Mouse (Mus musculus) limb, embryonic 10.5 days (tissue): ENCODE measurements around the gene Trabd2b. TPM values are rescaled to one million over a fixed set of nuclear protein-coding genes. Genes with fewer than 3 reads are reported as not detected.

Source experiments
- DNase-seq: peaks from one replicate; pipeline ENCODE4 v3.0.0-alpha.2; 2017; ENCODE audit warnings: low spot score
- H3K27ac ChIP-seq: fragments of 300-500 bp; sonication (generic); 2 replicates; pipeline ENCODE4 v1.5.1; 2016; ENCODE audit warnings: mild to moderate bottlenecking
- H3K27me3 ChIP-seq: fragments of 300-500 bp; sonication (generic); 2 replicates; pipeline ENCODE4 v1.6.1; 2016; ENCODE audit warnings: low read depth, mild to moderate bottlenecking; ENCODE audit not compliant: poor library complexity, severe bottlenecking
- H3K36me3 ChIP-seq: fragments of 300-500 bp; sonication (generic); 2 replicates; pipeline ENCODE4 v1.6.1; 2016; ENCODE audit warnings: mild to moderate bottlenecking, moderate library complexity
- H3K4me1 ChIP-seq: fragments of 300-500 bp; sonication (generic); 2 replicates; pipeline ENCODE4 v1.6.1; 2016
- H3K4me3 ChIP-seq: fragments of 300-500 bp; sonication (generic); 2 replicates; pipeline ENCODE4 v1.5.1; 2016; ENCODE audit warnings: mild to moderate bottlenecking, moderate library complexity
- H3K9me3 ChIP-seq: fragments of 300-500 bp; sonication (generic); replicated peaks from 2 replicates; pipeline ENCODE4 v1.6.1; 2016; ENCODE audit warnings: mild to moderate bottlenecking
- WGBS: fragments of 180-500 bp; shearing (Covaris S2); methylation state at CpG from one replicate; pipeline ENCODE4 v1.1.7; 2016; 5-methylcytosine and 5-hydroxymethylcytosine counted together
- polyA plus RNA-seq: library from polyadenylated mRNA; unstranded; fragments of >200 nt; fragmentation: Nextera tagmentation; extraction: Ambion mirVana; gene quantifications from 2 replicates; pipeline ENCODE4 v1.2.1, GENCODE M21; 2016

Gene Trabd2b
- polyA plus RNA-seq, 1 experiment from 2014 or later = 0.34 TPM

DNA sequence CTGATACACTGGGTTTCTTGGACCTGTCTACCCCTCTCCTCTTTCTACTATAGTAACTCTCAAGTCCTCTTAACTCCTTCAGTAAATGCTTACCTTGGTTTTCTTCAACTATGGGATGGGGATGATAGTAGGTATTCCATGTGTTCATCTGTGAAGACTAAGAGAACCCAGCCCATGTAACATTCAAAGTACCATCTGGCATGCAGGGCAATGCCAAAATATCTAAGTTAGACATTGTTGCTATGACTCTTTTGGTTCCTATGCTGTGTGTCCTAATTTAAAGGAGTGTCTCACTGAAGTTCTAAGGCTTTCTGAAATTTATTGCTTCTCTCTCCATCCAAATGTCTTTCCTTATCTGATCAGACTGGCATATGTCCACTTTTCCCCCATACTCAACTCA is 106.6 kb downstream of the Trabd2b start:
- H3K4me3 ChIP-seq = no peak overlapping the region
- no peak overlapping the region for H3K27ac ChIP-seq
- H3K36me3 ChIP-seq = no peaks in the 10 kb centered on the region
- no peaks in the 10 kb centered on the region for H3K9me3 ChIP-seq
- peaks cover 41% of the 10 kb centered on the region for H3K27me3 ChIP-seq
- DNase-seq = no peak
- H3K4me1 ChIP-seq = peaks cover 22% of the 10 kb centered on the region

DNA sequence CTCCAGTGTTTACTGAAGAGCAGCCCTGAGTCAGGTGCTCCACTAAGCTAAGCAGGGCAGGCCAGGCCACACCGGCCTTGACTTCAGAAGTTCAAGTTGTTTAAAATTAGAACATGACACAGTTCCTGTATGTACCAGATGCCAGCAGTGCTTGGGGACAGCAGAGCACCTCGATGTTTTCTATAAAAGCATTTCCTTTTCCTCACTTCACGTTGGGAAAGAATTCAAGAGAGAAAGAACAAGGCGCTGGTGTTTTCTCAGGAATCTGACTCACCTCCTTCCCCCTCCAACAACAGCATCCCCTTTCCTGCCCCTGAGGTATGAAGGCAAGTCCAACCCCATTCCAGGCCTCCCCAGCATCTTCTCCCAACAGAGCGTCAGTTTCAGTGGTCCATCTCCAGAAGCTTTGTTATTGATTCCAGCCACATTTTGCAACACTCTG is 108.8 kb downstream of the Trabd2b start:
- H3K36me3 ChIP-seq = no peaks in the 10 kb centered on the region
- H3K4me1 ChIP-seq = peaks cover 22% of the 10 kb centered on the region
- WGBS = 66% methylated on average over 5 of the region's 5 CpGs
- no peaks in the 10 kb centered on the region for H3K9me3 ChIP-seq
- H3K27me3 ChIP-seq = peaks cover 55% of the 10 kb centered on the region
- H3K27ac ChIP-seq = no peak overlapping the region
- no peak overlapping the region for H3K4me3 ChIP-seq
- DNase-seq = no peak

DNA sequence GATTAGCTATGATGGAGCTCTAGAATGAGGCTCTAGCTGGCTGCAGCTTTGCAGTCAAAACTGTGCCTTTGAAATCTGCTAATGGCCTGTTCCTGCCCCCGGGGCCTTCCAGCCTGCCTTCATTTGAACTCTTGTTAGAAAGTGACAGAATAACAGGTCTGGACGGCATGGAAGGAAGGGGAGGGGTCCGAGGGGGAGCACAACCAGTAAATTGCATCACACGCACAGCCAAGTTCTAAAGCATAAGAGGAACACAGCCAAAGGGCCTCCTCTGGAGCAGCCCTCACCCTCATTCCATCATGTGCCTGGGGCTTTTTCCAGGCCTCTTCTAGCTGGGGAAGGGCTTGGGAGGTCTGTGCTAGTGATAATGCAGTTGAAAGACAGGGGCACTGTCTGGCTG is 110.1 kb downstream of the Trabd2b start:
- peak; percentile 61 for DNase-seq
- H3K4me3 ChIP-seq = no peak overlapping the region
- H3K9me3 ChIP-seq = no peaks in the 10 kb centered on the region
- peaks cover 60% of the 10 kb centered on the region for H3K27me3 ChIP-seq
- peaks cover 22% of the 10 kb centered on the region for H3K4me1 ChIP-seq
- no peaks in the 10 kb centered on the region for H3K36me3 ChIP-seq
- 22% methylated on average over 4 of the region's 4 CpGs for WGBS
- no peak overlapping the region for H3K27ac ChIP-seq

DNA sequence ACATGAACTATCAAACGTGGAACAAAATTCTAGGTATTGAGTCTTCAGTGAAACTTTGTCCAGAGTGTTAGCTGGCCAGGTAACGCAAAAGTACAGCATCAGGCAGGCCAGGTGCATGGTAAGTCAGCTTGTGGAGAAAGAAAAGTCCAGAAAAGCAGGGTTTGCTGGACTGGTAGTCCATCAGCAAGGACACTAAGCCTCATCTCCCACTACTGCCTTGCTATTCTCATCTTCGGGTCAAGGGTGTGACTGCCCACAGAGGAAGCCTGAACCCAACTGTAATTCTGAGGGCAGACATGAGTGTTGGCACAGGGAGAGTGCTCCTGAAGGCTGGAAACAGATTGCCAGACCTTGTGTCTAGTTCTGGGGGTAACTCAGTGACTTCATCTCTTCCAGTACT is 111.5 kb downstream of the Trabd2b start:
- 89% methylated on average over 3 of the region's 3 CpGs for WGBS
- DNase-seq = no peak
- H3K27me3 ChIP-seq = peaks cover 62% of the 10 kb centered on the region

DNA sequence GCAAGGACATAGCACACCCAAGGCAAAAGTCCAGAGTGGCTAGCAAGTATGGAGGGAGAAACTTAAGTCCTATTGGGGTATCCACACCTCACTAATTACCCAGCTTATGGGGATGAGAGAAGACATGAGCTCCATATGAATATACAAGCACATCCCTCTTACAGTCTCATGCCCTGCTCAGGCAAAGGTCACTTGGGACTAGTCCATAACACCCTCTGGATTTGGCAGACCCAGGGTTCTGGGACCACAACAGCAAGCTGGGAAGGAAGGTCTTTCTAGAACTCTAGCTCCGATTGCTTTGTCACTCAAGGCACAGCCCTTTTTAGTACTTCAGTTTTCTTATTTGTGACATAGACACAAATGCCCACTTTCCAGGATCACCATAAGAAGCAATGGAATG is 112.0 kb downstream of the Trabd2b start:
- Histone ChIP-seq H3K36me3 (no peaks in the 10 kb centered on the region), H3K27ac (no peak overlapping the region), H3K9me3 (no peaks in the 10 kb centered on the region), H3K4me3 (no peak overlapping the region), H3K4me1 (peaks cover 30% of the 10 kb centered on the region), H3K27me3 (peaks cover 62% of the 10 kb centered on the region)
- WGBS = 87% methylated on average over 1 of the region's 1 CpGs
- no peak for DNase-seq

More for the DNA sequence above, 111.5 kb downstream of the Trabd2b start:
- Histone ChIP-seq H3K4me3 (no peak overlapping the region), H3K36me3 (no peaks in the 10 kb centered on the region), H3K27ac (no peak overlapping the region), H3K4me1 (peaks cover 25% of the 10 kb centered on the region), H3K9me3 (no peaks in the 10 kb centered on the region)

DNA sequence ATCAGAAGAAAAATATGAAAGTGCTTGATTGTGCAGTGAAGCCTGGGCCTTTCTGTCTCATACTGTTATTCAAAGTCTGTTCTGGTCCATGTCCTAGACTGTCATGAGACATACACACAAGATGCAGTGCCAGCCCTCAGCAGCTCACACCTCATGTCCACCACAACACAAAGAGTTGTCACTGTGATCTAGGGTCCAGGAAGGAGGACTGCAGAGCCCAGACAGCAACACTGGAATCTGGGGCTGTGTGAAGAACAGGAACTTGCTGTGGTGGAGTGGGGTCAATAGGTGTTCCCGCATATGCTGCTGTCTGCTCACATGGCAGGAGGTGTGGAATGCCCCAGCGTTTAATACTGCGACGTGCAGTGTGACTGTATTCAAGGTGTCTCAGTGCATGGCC is 112.8 kb downstream of the Trabd2b start:
- H3K9me3 ChIP-seq = no peaks in the 10 kb centered on the region
- H3K4me3 ChIP-seq = no peak overlapping the region
- WGBS = 91% methylated on average over 4 of the region's 4 CpGs
- peaks cover 64% of the 10 kb centered on the region for H3K27me3 ChIP-seq
- H3K27ac ChIP-seq = no peak overlapping the region
- H3K36me3 ChIP-seq = no peaks in the 10 kb centered on the region
- DNase-seq = no peak
- H3K4me1 ChIP-seq = peaks cover 37% of the 10 kb centered on the region

DNA sequence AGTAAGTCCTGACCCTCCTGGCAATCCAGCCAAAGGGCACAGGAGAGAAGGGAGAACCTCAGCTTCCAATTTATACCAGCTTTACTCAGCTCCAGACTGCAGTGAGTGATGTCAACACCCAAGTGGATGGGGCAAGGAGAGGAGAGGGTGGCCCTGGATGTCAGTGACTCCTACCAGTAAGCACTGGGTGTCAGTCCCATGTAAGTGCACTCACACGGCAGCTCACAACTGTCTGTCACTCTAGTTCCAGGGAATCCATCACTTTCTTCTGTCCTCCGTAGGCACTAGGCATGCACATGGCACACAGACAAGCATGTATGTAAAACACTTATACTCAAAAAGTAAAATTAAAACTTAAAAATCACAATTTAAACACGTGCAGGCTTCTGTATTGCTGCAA is 113.4 kb downstream of the Trabd2b start:
- no peak overlapping the region for H3K27ac ChIP-seq
- no peaks in the 10 kb centered on the region for H3K36me3 ChIP-seq
- no peaks in the 10 kb centered on the region for H3K9me3 ChIP-seq
- DNase-seq = no peak
- no peak overlapping the region for H3K4me3 ChIP-seq
- H3K4me1 ChIP-seq = peaks cover 37% of the 10 kb centered on the region
- peaks cover 71% of the 10 kb centered on the region for H3K27me3 ChIP-seq
- 89% methylated on average over 3 of the region's 3 CpGs for WGBS

DNA sequence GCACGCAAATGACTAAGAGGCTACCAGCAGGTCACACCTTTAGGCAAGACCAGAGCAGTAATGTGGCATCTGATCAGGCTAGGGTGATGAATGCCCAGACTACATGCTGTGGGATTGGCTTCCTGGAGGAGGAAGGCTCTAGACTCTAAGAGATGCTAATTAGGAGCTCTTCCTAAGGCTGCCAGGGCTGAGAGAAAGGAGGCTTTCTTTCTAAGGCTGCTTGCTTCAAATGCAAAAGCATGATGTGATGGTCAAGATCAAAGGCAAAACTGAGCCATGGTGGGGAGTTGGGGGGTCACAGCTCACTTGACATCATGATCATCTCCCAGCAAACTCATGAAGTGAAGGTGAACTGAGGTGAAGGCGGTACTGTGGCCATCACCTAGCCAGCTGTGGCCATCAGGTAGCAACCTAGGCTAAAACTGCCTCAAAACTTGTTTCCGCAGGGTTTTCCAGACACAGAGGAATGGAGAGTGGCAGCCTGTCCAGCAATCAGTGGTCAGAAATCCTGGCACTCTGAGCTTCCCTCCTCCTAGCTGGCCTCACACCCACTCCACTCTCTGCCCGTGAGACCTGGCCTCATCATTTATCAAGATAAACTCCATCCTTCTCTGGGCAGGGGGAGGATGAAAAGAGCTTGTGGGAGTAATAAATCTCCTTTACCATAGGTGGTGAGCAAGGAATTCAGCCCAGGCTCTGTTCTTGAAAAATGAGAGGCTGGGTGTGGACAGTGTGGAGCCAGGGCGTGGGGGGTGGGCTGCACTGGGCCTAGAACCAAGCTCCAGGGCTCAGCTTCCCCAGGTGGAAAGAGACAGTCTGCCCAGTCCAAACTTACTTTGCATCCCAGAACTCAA is 117.0 kb downstream of the Trabd2b start:
- no peaks in the 10 kb centered on the region for H3K9me3 ChIP-seq
- WGBS = 49% methylated on average over 5 of the region's 5 CpGs
- peaks cover 15% of the 10 kb centered on the region for H3K4me1 ChIP-seq
- no peak overlapping the region for H3K27ac ChIP-seq
- H3K27me3 ChIP-seq = peaks cover 66% of the 10 kb centered on the region
- no peak overlapping the region for H3K4me3 ChIP-seq
- no peaks in the 10 kb centered on the region for H3K36me3 ChIP-seq
- DNase-seq = no peak

DNA sequence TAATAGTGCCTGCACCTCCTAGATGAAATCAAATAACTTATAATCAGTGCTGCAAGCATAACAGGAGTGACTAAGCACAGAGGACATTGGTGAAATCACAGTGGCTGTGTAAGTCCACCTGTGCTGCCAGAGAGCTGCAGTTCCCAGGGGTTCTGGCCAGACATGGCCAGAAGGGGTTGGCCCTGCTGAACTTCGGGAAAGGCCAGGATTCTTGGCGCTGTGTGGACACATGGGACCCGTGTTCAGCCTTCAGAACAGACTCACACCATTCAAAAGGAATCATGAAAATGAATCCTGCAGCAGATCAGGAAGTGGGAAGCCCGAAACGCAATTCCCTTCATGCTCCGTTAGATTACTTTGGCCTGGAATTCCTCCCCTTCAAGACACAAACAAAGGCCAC is 125.1 kb downstream of the Trabd2b start:
- H3K27me3 ChIP-seq = peaks cover 73% of the 10 kb centered on the region
- no peak overlapping the region for H3K4me3 ChIP-seq
- WGBS = 89% methylated on average over 6 of the region's 6 CpGs
- no peak overlapping the region for H3K27ac ChIP-seq
- H3K4me1 ChIP-seq = no peaks in the 10 kb centered on the region
- no peak for DNase-seq
- no peaks in the 10 kb centered on the region for H3K36me3 ChIP-seq
- no peaks in the 10 kb centered on the region for H3K9me3 ChIP-seq

DNA sequence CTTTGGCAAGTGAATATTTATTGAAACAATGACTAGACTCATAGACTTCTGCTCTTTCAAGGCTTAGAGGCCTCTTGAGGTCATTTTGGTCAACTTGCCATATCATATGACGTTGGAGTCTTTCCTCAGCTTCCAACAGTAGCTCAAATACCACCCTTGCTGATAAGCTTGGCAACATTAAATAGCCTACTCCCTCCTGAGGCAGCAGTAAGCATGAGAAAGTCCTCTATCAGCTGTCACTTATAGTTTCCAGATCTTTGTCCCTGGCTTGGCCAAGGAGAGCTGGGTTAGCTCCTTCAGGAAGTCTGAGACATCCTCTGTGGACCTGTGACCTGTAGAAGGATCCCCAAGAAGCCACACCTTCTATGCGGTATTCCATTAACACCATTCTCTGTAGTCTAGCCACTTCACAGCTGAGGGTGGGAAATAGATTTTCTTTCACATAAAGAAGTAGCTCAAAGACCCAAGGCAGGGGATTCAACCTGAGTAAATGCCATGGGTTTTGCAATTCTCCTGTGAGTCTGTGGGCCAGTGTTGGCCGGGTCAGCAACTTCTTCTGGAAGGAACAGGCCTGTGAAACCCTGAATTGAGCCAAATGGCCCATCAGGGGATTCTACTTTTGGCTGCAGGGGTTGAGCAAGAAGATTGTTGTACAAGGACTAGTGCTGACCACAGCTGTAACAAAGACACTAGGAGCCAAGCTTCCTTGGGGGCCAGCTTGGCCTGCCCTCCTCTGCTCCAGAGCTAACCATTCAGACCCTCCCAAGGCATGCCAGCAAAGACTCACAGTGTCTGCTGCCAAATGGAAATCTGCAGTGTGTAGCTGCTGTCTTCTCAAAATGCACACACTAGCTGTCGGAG is 127.6 kb downstream of the Trabd2b start:
- peaks cover 23% of the 10 kb centered on the region for H3K4me1 ChIP-seq
- H3K9me3 ChIP-seq = no peaks in the 10 kb centered on the region
- peaks cover 75% of the 10 kb centered on the region for H3K27me3 ChIP-seq
- no peaks in the 10 kb centered on the region for H3K36me3 ChIP-seq
- WGBS = 85% methylated on average over 4 of the region's 4 CpGs
- no peak overlapping the region for H3K27ac ChIP-seq
- H3K4me3 ChIP-seq = no peak overlapping the region
- DNase-seq = no peak

DNA sequence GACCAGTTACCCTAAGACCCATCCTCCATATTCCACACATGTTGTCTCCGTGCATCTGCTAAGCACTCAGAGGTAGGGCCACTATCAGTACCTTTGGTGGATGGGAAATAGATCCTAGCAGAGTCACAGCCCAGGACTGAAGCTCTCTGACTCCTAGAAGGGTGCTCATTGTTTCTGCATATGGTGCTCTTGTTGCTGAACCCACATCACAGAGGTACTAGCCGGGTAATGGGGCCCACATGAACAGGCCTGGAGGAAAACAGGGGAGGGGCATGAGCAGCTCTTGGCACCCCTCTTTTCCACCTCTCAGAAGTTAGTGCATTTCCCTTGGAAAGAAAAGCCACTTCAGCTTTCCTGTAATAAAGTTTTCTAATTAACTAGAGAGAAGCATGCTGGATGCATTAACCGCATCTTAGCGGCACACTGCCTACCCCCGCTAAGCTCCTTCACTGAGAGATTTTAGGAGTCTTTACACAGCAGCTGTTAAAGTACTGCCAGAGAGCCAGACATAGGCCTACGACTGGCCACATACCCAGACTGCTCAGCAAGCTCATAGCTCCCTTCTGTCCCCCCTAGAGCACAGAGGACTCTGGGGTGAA is 131.0 kb downstream of the Trabd2b start:
- Histone ChIP-seq H3K36me3 (no peaks in the 10 kb centered on the region), H3K27me3 (peaks cover 78% of the 10 kb centered on the region), H3K9me3 (no peaks in the 10 kb centered on the region), H3K27ac (peak overlapping the region; percentile 39), H3K4me3 (no peak overlapping the region), H3K4me1 (peaks cover 46% of the 10 kb centered on the region)
- DNase-seq = no peak
- 40% methylated on average over 6 of the region's 6 CpGs for WGBS

DNA sequence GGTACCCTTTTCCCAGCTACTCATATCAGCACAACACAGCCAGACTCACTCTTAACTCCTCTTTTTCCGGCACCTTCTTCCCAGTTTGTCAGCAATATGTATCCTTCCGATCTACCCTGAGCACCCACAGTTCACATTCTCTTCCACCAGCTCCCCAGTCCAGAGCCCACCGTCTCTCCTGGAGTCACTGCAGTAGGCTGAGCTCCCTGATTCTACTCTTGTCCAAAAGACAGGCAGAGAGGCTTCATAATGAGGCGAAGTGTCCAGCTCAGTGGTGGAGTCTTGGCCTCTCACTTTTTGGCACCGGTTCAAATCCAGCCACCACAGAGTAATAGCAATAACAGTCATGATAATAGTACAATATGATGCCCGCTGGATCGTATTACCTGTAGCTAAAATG is 133.5 kb downstream of the Trabd2b start:
- Histone ChIP-seq H3K4me1 (peaks cover 48% of the 10 kb centered on the region), H3K9me3 (no peaks in the 10 kb centered on the region), H3K36me3 (no peaks in the 10 kb centered on the region), H3K4me3 (no peak overlapping the region), H3K27me3 (peaks cover 78% of the 10 kb centered on the region), H3K27ac (no peak overlapping the region)
- WGBS = 91% methylated on average over 7 of the region's 7 CpGs
- no peak for DNase-seq

DNA sequence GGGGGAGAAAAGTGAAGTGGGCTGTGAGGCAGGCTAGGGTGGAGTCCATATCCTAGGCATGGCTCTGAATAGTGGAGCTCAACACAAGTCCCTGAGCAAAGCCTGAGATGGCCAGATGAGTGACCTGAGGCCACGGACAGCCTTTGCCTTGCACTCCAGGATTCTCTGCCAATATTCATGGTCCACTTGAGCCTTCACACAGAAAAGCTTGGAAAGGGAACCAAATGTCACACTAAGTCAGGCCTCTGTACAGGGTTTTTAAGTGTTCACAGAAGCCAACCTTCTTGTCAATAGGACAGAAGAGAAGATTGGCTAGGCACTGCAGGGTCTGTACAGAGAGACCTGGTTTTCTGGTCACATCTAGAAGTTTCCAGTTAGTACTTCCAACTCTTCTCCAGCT is 134.7 kb downstream of the Trabd2b start:
- WGBS = 70% methylated on average over 1 of the region's 1 CpGs
- DNase-seq = no peak
- no peak overlapping the region for H3K4me3 ChIP-seq
- H3K27me3 ChIP-seq = peaks cover 78% of the 10 kb centered on the region
- no peak overlapping the region for H3K27ac ChIP-seq
- H3K36me3 ChIP-seq = no peaks in the 10 kb centered on the region
- peaks cover 48% of the 10 kb centered on the region for H3K4me1 ChIP-seq
- H3K9me3 ChIP-seq = no peaks in the 10 kb centered on the region
